8 mouse cellular contexts compared by ENCODE assay signal in genomic region chr15:63996530-63996929, GRCm38 (mm10).
A peak's percentile ranks its signal among the peaks of the same experiment; 100 is the strongest.
DNase-seq lines count a peak whose midpoint lies in the region; ATAC-seq and TF ChIP-seq lines count a peak whose summit lies in the region.

No protein-coding gene starts in this region.

- H3K4me3 ChIP-seq in lung, embryonic 14.5 days (ENCODE audit: low read depth, low read length), result peak overlapping the region; percentile 83
- peak overlapping the region; percentile 91 for H3K4me3 ChIP-seq in forebrain, embryonic 10.5 days
- peak overlapping the region; percentile 86 for H3K4me3 ChIP-seq in limb, embryonic 12.5 days (replicated peaks)
- H3K4me3 ChIP-seq in neural tube, embryonic 15.5 days (replicated peaks), result peak overlapping the region; percentile 89

- DNase-seq in lung, embryonic 14.5 days, result no peak
- no peak for DNase-seq in lung, adult 18-20 months
- DNase-seq in forebrain, embryonic 10.5 days (ENCODE audit: extremely low spot score, low spot score), result no peak
- no peak for DNase-seq in cerebellum, adult 9-11 months
- no peak for DNase-seq in adrenal gland, adult (ENCODE audit: inconsistent age in 2 of 2, low spot score in 1 of 2)
- no peak for DNase-seq in gastrocnemius, postnatal 25 days

- peak overlapping the region; percentile 78 for H3K4me2 ChIP-seq in lung, embryonic 14.5 days
- H3K4me2 ChIP-seq in limb, embryonic 12.5 days, result peak overlapping the region; percentile 65
- peak overlapping the region; percentile 63 for H3K4me2 ChIP-seq in neural tube, embryonic 15.5 days

- no peaks in the 10 kb centered on the region for H3K27me3 ChIP-seq in lung, embryonic 14.5 days (ENCODE audit: insufficient read depth, low read length)
- H3K27me3 ChIP-seq in forebrain, embryonic 10.5 days (ENCODE audit: poor library complexity, severe bottlenecking), result 0 out of 2 replicates have a peak, but pooled peaks cover 7% of the 10 kb centered on the region
- H3K27me3 ChIP-seq in limb, embryonic 12.5 days, result no peaks in the 10 kb centered on the region
- no peaks in the 10 kb centered on the region for H3K27me3 ChIP-seq in neural tube, embryonic 15.5 days (replicated peaks)

- H3K27ac ChIP-seq in lung, embryonic 14.5 days (ENCODE audit: low read depth), result no peak overlapping the region
- peak overlapping the region; percentile 97; the same call in 1 of the 2 replicates for H3K27ac ChIP-seq in forebrain, embryonic 10.5 days
- H3K27ac ChIP-seq in limb, embryonic 12.5 days, result no peak overlapping the region
- H3K27ac ChIP-seq in neural tube, embryonic 15.5 days (replicated peaks), result no peak overlapping the region

- H3K9ac ChIP-seq in lung, embryonic 14.5 days, result peak overlapping the region; percentile 77
- H3K9ac ChIP-seq in limb, embryonic 12.5 days (replicated peaks), result 0 out of 2 replicates have a peak overlapping the region, but pooled peaks have one; percentile 88
- H3K9ac ChIP-seq in neural tube, embryonic 15.5 days (replicated peaks), result no peak overlapping the region

- TF ChIP-seq CTCF in lung, embryonic 14.5 days (IDR thresholded peaks at IDR 0.05; ENCODE audit: low read depth), result no peak

- WGBS in lung, embryonic 14.5 days, result 59% methylated on average over 2 of the region's 2 CpGs
- 73% methylated on average over 2 of the region's 2 CpGs for WGBS in forebrain, embryonic 10.5 days
- WGBS in limb, embryonic 12.5 days, result 30% methylated on average over 2 of the region's 2 CpGs
- 29% methylated on average over 2 of the region's 2 CpGs for WGBS in neural tube, embryonic 15.5 days

- 0 out of 2 replicates have a peak, but pooled peaks cover 7% of the 10 kb centered on the region for H3K4me1 ChIP-seq in lung, embryonic 14.5 days (ENCODE audit: insufficient read depth)
- peaks cover 46% of the 10 kb centered on the region for H3K4me1 ChIP-seq in forebrain, embryonic 10.5 days
- H3K4me1 ChIP-seq in limb, embryonic 12.5 days (replicated peaks), result peaks cover 20% of the 10 kb centered on the region
- H3K4me1 ChIP-seq in neural tube, embryonic 15.5 days, result peaks cover 28% of the 10 kb centered on the region

- ATAC-seq in lung, embryonic 14.5 days (ENCODE audit: insufficient read depth), result no peak
- ATAC-seq in limb, embryonic 12.5 days (ENCODE audit: insufficient number of reproducible peaks, insufficient read depth, low FRiP score, low TSS enrichment, low read depth), result no peak
- no peak for ATAC-seq in neural tube, embryonic 15.5 days (ENCODE audit: low FRiP score)

- no peaks in the 10 kb centered on the region for H3K9me3 ChIP-seq in lung, embryonic 14.5 days (ENCODE audit: low read depth, low read length)
- H3K9me3 ChIP-seq in forebrain, embryonic 10.5 days, result no peaks in the 10 kb centered on the region
- no peaks in the 10 kb centered on the region for H3K9me3 ChIP-seq in limb, embryonic 12.5 days
- no peaks in the 10 kb centered on the region for H3K9me3 ChIP-seq in neural tube, embryonic 15.5 days (replicated peaks)

- H3K36me3 ChIP-seq in lung, embryonic 14.5 days (ENCODE audit: insufficient read depth), result no peaks in the 10 kb centered on the region
- H3K36me3 ChIP-seq in forebrain, embryonic 10.5 days (replicated peaks), result no peaks in the 10 kb centered on the region
- no peaks in the 10 kb centered on the region for H3K36me3 ChIP-seq in limb, embryonic 12.5 days
- no peaks in the 10 kb centered on the region for H3K36me3 ChIP-seq in neural tube, embryonic 15.5 days
